Mouse (Mus musculus): ENCODE data around the gene Syt8. TPM values are rescaled to one million over a fixed set of nuclear protein-coding genes. Genes with fewer than 3 reads are reported as not detected.

Gene Syt8
- polyA plus RNA-seq, 1 experiment from 2014 or later: not detected

GRCm38 (mm10) chr7:142472936-142473335, 38.3 kb downstream of the Syt8 start:
- Histone ChIP-seq H3K4me2 (replicated peaks; ENCODE audit: low read depth, low read length) (peak overlapping the region; percentile 56), H3K36me3 (ENCODE audit: control insufficient read depth, insufficient read depth, low read length) (no peaks in the 10 kb centered on the region; the same call in 1 of the 2 replicates), H3K27me3 (ENCODE audit: control insufficient read depth, insufficient read depth, low read length) (no peaks in the 10 kb centered on the region), H3K4me1 (ENCODE audit: control insufficient read depth, insufficient read depth, low read length) (peaks cover 71% of the 10 kb centered on the region), H3K27ac (ENCODE audit: low read depth, low read length) (peak overlapping the region; percentile 95), H3K9ac (ENCODE audit: low read depth, low read length) (peak overlapping the region; percentile 49; the same call in 1 of the 2 replicates), H3K9me3 (ENCODE audit: control insufficient read depth, low read length) (no peaks in the 10 kb centered on the region), H3K4me3 (ENCODE audit: low read length) (peak overlapping the region; percentile 33)
- WGBS: 81% methylated on average over 4 of the region's 4 CpGs
- ATAC-seq (ENCODE audit: low FRiP score, low TSS enrichment): no peak

- Histone ChIP-seq H3K4me3 (ENCODE audit: low read length) (peak overlapping the region; percentile 33), H3K4me1 (ENCODE audit: control insufficient read depth, insufficient read depth, low read length) (peaks cover 71% of the 10 kb centered on the region), H3K4me2 (replicated peaks; ENCODE audit: low read depth, low read length) (peak overlapping the region; percentile 56), H3K27me3 (ENCODE audit: control insufficient read depth, insufficient read depth, low read length) (no peaks in the 10 kb centered on the region), H3K9ac (ENCODE audit: low read depth, low read length) (peak overlapping the region; percentile 49; the same call in 1 of the 2 replicates), H3K36me3 (ENCODE audit: control insufficient read depth, insufficient read depth, low read length) (no peaks in the 10 kb centered on the region; the same call in 1 of the 2 replicates), H3K9me3 (ENCODE audit: control insufficient read depth, low read length) (no peaks in the 10 kb centered on the region), H3K27ac (ENCODE audit: low read depth, low read length) (peak overlapping the region; percentile 95)
- 97% methylated on average over 2 of the region's 2 CpGs for WGBS
- ATAC-seq (ENCODE audit: low FRiP score, low TSS enrichment): no peak
These were observed 38.8 kb downstream of the Syt8 start for GRCm38 (mm10) chr7:142473476-142473875.

- peaks cover 71% of the 10 kb centered on the region for H3K4me1 ChIP-seq (ENCODE audit: control insufficient read depth, insufficient read depth, low read length)
- no peak for ATAC-seq (ENCODE audit: low FRiP score, low TSS enrichment)
- WGBS: 65% methylated on average over 14 of the region's 14 CpGs
These were observed 40.1 kb downstream of the Syt8 start for GRCm38 (mm10) chr7:142474799-142475198.

GRCm38 (mm10) chr7:142475641-142476040, 41.0 kb downstream of the Syt8 start:
- no peaks in the 10 kb centered on the region; the same call in 1 of the 2 replicates for H3K36me3 ChIP-seq (ENCODE audit: control insufficient read depth, insufficient read depth, low read length)
- H3K27ac ChIP-seq (ENCODE audit: low read depth, low read length): no peak overlapping the region
- H3K9me3 ChIP-seq (ENCODE audit: control insufficient read depth, low read length): no peaks in the 10 kb centered on the region
- WGBS: 62% methylated on average over 7 of the region's 7 CpGs
- ATAC-seq (ENCODE audit: low FRiP score, low TSS enrichment): no peak
- peaks cover 63% of the 10 kb centered on the region for H3K4me1 ChIP-seq (ENCODE audit: control insufficient read depth, insufficient read depth, low read length)
- peak overlapping the region; percentile 56 for H3K4me2 ChIP-seq (replicated peaks; ENCODE audit: low read depth, low read length)
- no peaks in the 10 kb centered on the region for H3K27me3 ChIP-seq (ENCODE audit: control insufficient read depth, insufficient read depth, low read length)
- H3K4me3 ChIP-seq (ENCODE audit: low read length): peak overlapping the region; percentile 22; the same call in 1 of the 2 replicates
- peak overlapping the region; percentile 34; the same call in 1 of the 2 replicates for H3K9ac ChIP-seq (ENCODE audit: low read depth, low read length)

More at GRCm38 (mm10) chr7:142474799-142475198, 40.1 kb downstream of the Syt8 start:
- Histone ChIP-seq H3K9me3 (ENCODE audit: control insufficient read depth, low read length) (no peaks in the 10 kb centered on the region), H3K27ac (ENCODE audit: low read depth, low read length) (peak overlapping the region; percentile 56; the same call in 1 of the 2 replicates), H3K27me3 (ENCODE audit: control insufficient read depth, insufficient read depth, low read length) (no peaks in the 10 kb centered on the region), H3K9ac (ENCODE audit: low read depth, low read length) (peak overlapping the region; percentile 34; the same call in 1 of the 2 replicates), H3K4me2 (replicated peaks; ENCODE audit: low read depth, low read length) (peak overlapping the region; percentile 56), H3K4me3 (ENCODE audit: low read length) (peak overlapping the region; percentile 22; the same call in 1 of the 2 replicates), H3K36me3 (ENCODE audit: control insufficient read depth, insufficient read depth, low read length) (no peaks in the 10 kb centered on the region; the same call in 1 of the 2 replicates)

- 80% methylated on average over 5 of the region's 5 CpGs for WGBS
- Histone ChIP-seq H3K4me3 (ENCODE audit: low read length) (no peak overlapping the region), H3K9me3 (ENCODE audit: control insufficient read depth, low read length) (no peaks in the 10 kb centered on the region), H3K27ac (ENCODE audit: low read depth, low read length) (0 out of 2 replicates have a peak overlapping the region, but pooled peaks have one; percentile 24), H3K9ac (ENCODE audit: low read depth, low read length) (peak overlapping the region; percentile 34; the same call in 1 of the 2 replicates), H3K36me3 (ENCODE audit: control insufficient read depth, insufficient read depth, low read length) (no peaks in the 10 kb centered on the region; the same call in 1 of the 2 replicates), H3K4me1 (ENCODE audit: control insufficient read depth, insufficient read depth, low read length) (peaks cover 64% of the 10 kb centered on the region), H3K27me3 (ENCODE audit: control insufficient read depth, insufficient read depth, low read length) (no peaks in the 10 kb centered on the region), H3K4me2 (replicated peaks; ENCODE audit: low read depth, low read length) (peak overlapping the region; percentile 56; the same call in 1 of the 2 replicates)
- ATAC-seq (ENCODE audit: low FRiP score, low TSS enrichment): no peak
These were observed 41.6 kb downstream of the Syt8 start for GRCm38 (mm10) chr7:142476271-142476670.

GRCm38 (mm10) chr7:142476795-142477452, 42.3 kb downstream of the Syt8 start:
- H3K4me2 ChIP-seq (replicated peaks; ENCODE audit: low read depth, low read length): peak overlapping the region; percentile 11; the same call in 1 of the 2 replicates
- H3K4me3 ChIP-seq (ENCODE audit: low read length): no peak overlapping the region
- peaks cover 64% of the 10 kb centered on the region for H3K4me1 ChIP-seq (ENCODE audit: control insufficient read depth, insufficient read depth, low read length)
- 0 out of 2 replicates have a peak overlapping the region, but pooled peaks have one; percentile 24 for H3K27ac ChIP-seq (ENCODE audit: low read depth, low read length)
- no peak overlapping the region for H3K9ac ChIP-seq (ENCODE audit: low read depth, low read length)
- no peaks in the 10 kb centered on the region for H3K27me3 ChIP-seq (ENCODE audit: control insufficient read depth, insufficient read depth, low read length)
- no peaks in the 10 kb centered on the region; the same call in 1 of the 2 replicates for H3K36me3 ChIP-seq (ENCODE audit: control insufficient read depth, insufficient read depth, low read length)
- no peak for ATAC-seq (ENCODE audit: low FRiP score, low TSS enrichment)
- no peaks in the 10 kb centered on the region for H3K9me3 ChIP-seq (ENCODE audit: control insufficient read depth, low read length)
- WGBS: 59% methylated on average over 13 of the region's 13 CpGs

GRCm38 (mm10) chr7:142478001-142478400, 43.4 kb downstream of the Syt8 start:
- H3K36me3 ChIP-seq (ENCODE audit: control insufficient read depth, insufficient read depth, low read length): no peaks in the 10 kb centered on the region; the same call in 1 of the 2 replicates
- H3K4me3 ChIP-seq (ENCODE audit: low read length): no peak overlapping the region
- 86% methylated on average over 6 of the region's 6 CpGs for WGBS
- ATAC-seq (ENCODE audit: low FRiP score, low TSS enrichment): no peak
- no peak overlapping the region for H3K27ac ChIP-seq (ENCODE audit: low read depth, low read length)
- no peaks in the 10 kb centered on the region for H3K9me3 ChIP-seq (ENCODE audit: control insufficient read depth, low read length)
- peaks cover 64% of the 10 kb centered on the region for H3K4me1 ChIP-seq (ENCODE audit: control insufficient read depth, insufficient read depth, low read length)
- no peak overlapping the region for H3K9ac ChIP-seq (ENCODE audit: low read depth, low read length)
- no peak overlapping the region for H3K4me2 ChIP-seq (replicated peaks; ENCODE audit: low read depth, low read length)
- no peaks in the 10 kb centered on the region for H3K27me3 ChIP-seq (ENCODE audit: control insufficient read depth, insufficient read depth, low read length)

GRCm38 (mm10) chr7:142478574-142478973, 43.9 kb downstream of the Syt8 start:
- no peak overlapping the region; the same call in 1 of the 2 replicates for H3K27ac ChIP-seq (ENCODE audit: low read depth, low read length)
- ATAC-seq (ENCODE audit: low FRiP score, low TSS enrichment): no peak
- WGBS: 91% methylated on average over 2 of the region's 2 CpGs
- H3K4me3 ChIP-seq (ENCODE audit: low read length): no peak overlapping the region
- no peak overlapping the region for H3K4me2 ChIP-seq (replicated peaks; ENCODE audit: low read depth, low read length)
- H3K4me1 ChIP-seq (ENCODE audit: control insufficient read depth, insufficient read depth, low read length): peaks cover 63% of the 10 kb centered on the region
- H3K27me3 ChIP-seq (ENCODE audit: control insufficient read depth, insufficient read depth, low read length): no peaks in the 10 kb centered on the region
- no peaks in the 10 kb centered on the region; the same call in 1 of the 2 replicates for H3K36me3 ChIP-seq (ENCODE audit: control insufficient read depth, insufficient read depth, low read length)
- H3K9me3 ChIP-seq (ENCODE audit: control insufficient read depth, low read length): no peaks in the 10 kb centered on the region
- H3K9ac ChIP-seq (ENCODE audit: low read depth, low read length): no peak overlapping the region

- no peak for ATAC-seq (ENCODE audit: low FRiP score, low TSS enrichment)
These were observed 44.7 kb downstream of the Syt8 start for GRCm38 (mm10) chr7:142479307-142479706.

More at GRCm38 (mm10) chr7:142479307-142479706, 44.7 kb downstream of the Syt8 start:
- H3K9me3 ChIP-seq (ENCODE audit: control insufficient read depth, low read length): no peaks in the 10 kb centered on the region
- H3K36me3 ChIP-seq (ENCODE audit: control insufficient read depth, insufficient read depth, low read length): peaks cover 3% of the 10 kb centered on the region; the same call in 1 of the 2 replicates
- H3K27me3 ChIP-seq (ENCODE audit: control insufficient read depth, insufficient read depth, low read length): no peaks in the 10 kb centered on the region
- no peak overlapping the region for H3K27ac ChIP-seq (ENCODE audit: low read depth, low read length)
- H3K4me1 ChIP-seq (ENCODE audit: control insufficient read depth, insufficient read depth, low read length): peaks cover 64% of the 10 kb centered on the region
- no peak overlapping the region for H3K9ac ChIP-seq (ENCODE audit: low read depth, low read length)
- no peak overlapping the region for H3K4me3 ChIP-seq (ENCODE audit: low read length)
- H3K4me2 ChIP-seq (replicated peaks; ENCODE audit: low read depth, low read length): no peak overlapping the region

All from kidney, embryonic 14.5 days (tissue).